9 mouse cellular contexts compared by ENCODE assay signal in genomic region chr11:96934921-96935356, GRCm38 (mm10). TPM values are rescaled to one million over a fixed set of nuclear protein-coding genes. Genes with fewer than 3 reads are reported as not detected.
A peak's percentile ranks its signal among the peaks of the same experiment; 100 is the strongest.
DNase-seq lines count a peak whose midpoint lies in the region; ATAC-seq and TF ChIP-seq lines count a peak whose summit lies in the region.
"Had no signal": no experiment of that assay in that cellular context is flagged by ENCODE, and none has a peak within 500 bp of the region (broad histone marks: within the 10 kb centered on the region; RNA-seq: fewer than 3 reads in every experiment).

No protein-coding gene starts in this region.

- WGBS in kidney, adult 2 months: 12% methylated on average over 12 of the region's 12 CpGs
- WGBS in liver, embryonic 16.5 days (ENCODE audit: insufficient replicate concordance): 21% methylated on average over 12 of the region's 12 CpGs

- no peak overlapping the region for H3K4me3 ChIP-seq in kidney, adult 2 months (ENCODE audit: insufficient read depth, low read depth, low read length)
- H3K4me3 ChIP-seq in liver, embryonic 16.5 days (ENCODE audit: low read depth, low read length): peak overlapping the region; percentile 24

- ATAC-seq in liver, embryonic 16.5 days (ENCODE audit: low read depth): peak; percentile 93

- H3K4me2 ChIP-seq in liver, embryonic 16.5 days (ENCODE audit: low read depth, low read length): peak overlapping the region; percentile 49

- no peaks in the 10 kb centered on the region for H3K27me3 ChIP-seq in kidney, adult 2 months (replicated peaks; ENCODE audit: control insufficient read depth, insufficient read depth, low read length)
- no peaks in the 10 kb centered on the region for H3K27me3 ChIP-seq in liver, embryonic 16.5 days (ENCODE audit: control insufficient read depth, insufficient read depth, low read depth, low read length)

- H3K4me1 ChIP-seq in kidney, adult 2 months (ENCODE audit: control insufficient read depth, insufficient read depth, low read length): peaks cover 40% of the 10 kb centered on the region
- peaks cover 87% of the 10 kb centered on the region for H3K4me1 ChIP-seq in liver, embryonic 16.5 days (ENCODE audit: control insufficient read depth, low read depth, low read length)

- H3K27ac ChIP-seq in kidney, adult 2 months (ENCODE audit: insufficient read depth, low read depth, low read length): peak overlapping the region; percentile 78
- peak overlapping the region; percentile 98 for H3K27ac ChIP-seq in liver, embryonic 16.5 days (ENCODE audit: low read length)

- no peaks in the 10 kb centered on the region for H3K9me3 ChIP-seq in liver, embryonic 16.5 days (replicated peaks; ENCODE audit: control insufficient read depth, low read length)

- H3K36me3 ChIP-seq in kidney, adult 2 months (ENCODE audit: control insufficient read depth, insufficient read depth, low read length): peaks cover 2% of the 10 kb centered on the region; the same call in 1 of the 2 replicates
- H3K36me3 ChIP-seq in liver, embryonic 16.5 days (ENCODE audit: control insufficient read depth, insufficient read depth): peaks cover 30% of the 10 kb centered on the region

- DNase-seq in right cerebral cortex, postnatal 10 days (ENCODE audit: low spot score in 2 of 2): peak; percentile 66 to 77
- no peak for DNase-seq in right cerebral cortex, postnatal 4 days
- peak; percentile 85 for DNase-seq in brain, embryonic 14.5 days (ENCODE audit: low read depth)
- peak; percentile 38 for DNase-seq in gastrocnemius, postnatal 25 days
- peak; percentile 98 for DNase-seq in kidney, adult 2 months
- DNase-seq in neural tube, embryonic 10.5 days (ENCODE audit: extremely low spot score, low spot score): peak; percentile 55
- no peak for DNase-seq in MN1 (ENCODE audit: low spot score)

- H3K9ac ChIP-seq in liver, embryonic 16.5 days (ENCODE audit: low read depth, low read length): peak overlapping the region; percentile 32; the same call in 1 of the 2 replicates

- TF ChIP-seq CTCF in brain, embryonic 14.5 days (IDR thresholded peaks at IDR 0.05; ENCODE audit: borderline replicate concordance, extremely low read depth, insufficient read depth, insufficient read length): no peak
- no peak for TF ChIP-seq CTCF in kidney, adult 2 months (conservative IDR thresholded peaks at IDR 0.05; ENCODE audit: insufficient read depth, insufficient read length, low read depth, low read length)

- no peak for TF ChIP-seq POLR2A in brain, embryonic 14.5 days (IDR thresholded peaks at IDR 0.05; ENCODE audit: borderline replicate concordance, extremely low read depth, insufficient read depth, insufficient read length, poor library complexity, severe bottlenecking)
- TF ChIP-seq POLR2A in kidney, adult 2 months (IDR thresholded peaks at IDR 0.05; ENCODE audit: low read depth, low read length): peak; percentile 48

RNA-seq across cellular contexts. Expression of gene Prr15l, which starts 7.0 kb away (rescaled TPM):
- 0.09 and 0.16 TPM in 2 replicates for polyA plus RNA-seq in brain, embryonic 14.5 days (2012; rRNA removed)
- total RNA-seq in gastrocnemius, postnatal 25 days (2021): not detected
- 114 and 119 TPM in 2 replicates for polyA plus RNA-seq in kidney, adult 2 months (2012; rRNA removed)
- 4.8 and 7.1 TPM in 2 replicates for polyA plus RNA-seq in liver, embryonic 16.5 days (2015; fragmentation: Nextera tagmentation; extraction: Ambion mirVana)
- polyA plus RNA-seq: cortical plate, adult 2 months had no signal

RNA-seq across cellular contexts. Expression of gene Pnpo, which starts 8.8 kb away (rescaled TPM):
- polyA plus RNA-seq in brain, embryonic 14.5 days (2012; rRNA removed): 11.8 and 14.4 TPM in 2 replicates
- 1 to 10 TPM; 7.0 to 8.3 TPM for total RNA-seq in gastrocnemius, postnatal 25 days (2021)
- 73.0 and 77.1 TPM in 2 replicates for polyA plus RNA-seq in kidney, adult 2 months (2012; rRNA removed)
- polyA plus RNA-seq in liver, embryonic 16.5 days (2015; fragmentation: Nextera tagmentation; extraction: Ambion mirVana): 688 and 719 TPM in 2 replicates

RNA-seq across cellular contexts. Expression of gene Cdk5rap3, which starts 18.6 kb away (rescaled TPM):
- polyA plus RNA-seq in brain, embryonic 14.5 days (2012; rRNA removed): 71.6 and 83.7 TPM in 2 replicates
- total RNA-seq in gastrocnemius, postnatal 25 days (2021): 10 to 100 TPM; 22.3 to 23.0 TPM
- polyA plus RNA-seq in kidney, adult 2 months (2012; rRNA removed): 35.6 and 37.2 TPM in 2 replicates
- 36.9 and 38.8 TPM in 2 replicates for polyA plus RNA-seq in liver, embryonic 16.5 days (2015; fragmentation: Nextera tagmentation; extraction: Ambion mirVana)

RNA-seq across cellular contexts. Expression of gene Sp2, which starts 47.8 kb away (rescaled TPM):
- 12.3 and 17.8 TPM in 2 replicates for polyA plus RNA-seq in brain, embryonic 14.5 days (2012; rRNA removed)
- 1 to 10 TPM; 8.9 to 9.0 TPM for total RNA-seq in gastrocnemius, postnatal 25 days (2021)
- polyA plus RNA-seq in kidney, adult 2 months (2012; rRNA removed): 11.9 and 13.3 TPM in 2 replicates
- polyA plus RNA-seq in liver, embryonic 16.5 days (2015; fragmentation: Nextera tagmentation; extraction: Ambion mirVana): 15.8 and 18.6 TPM in 2 replicates

Comparison
In these comparisons a context has a peak if more than half of its experiments do, and no peak if none do; other contexts are left out.
1. DNase-seq: peak in right cerebral cortex, postnatal 10 days (2 of 2), brain, embryonic 14.5 days (single experiment), gastrocnemius, postnatal 25 days (single experiment), kidney, adult 2 months (single experiment) and neural tube, embryonic 10.5 days (single experiment); none in right cerebral cortex, postnatal 4 days (single experiment) and MN1 (single experiment).
2. RNA of gene Prr15l, which starts 7.0 kb away (polyA plus RNA-seq): 114 to 119 TPM in kidney, adult 2 months; 4.8 to 7.1 TPM in liver, embryonic 16.5 days and 0.09 to 0.16 TPM in brain, embryonic 14.5 days; every median in the first group is over 10 times any median in the second.